Mouse (Mus musculus): ENCODE results near the gene Pdzd7. TPM values are rescaled to one million over a fixed set of nuclear protein-coding genes. Genes with fewer than 3 reads are reported as not detected.

Gene Pdzd7
- polyA plus RNA-seq, 1 experiment from 2014 or later = 0.33 TPM

- Histone ChIP-seq H3K4me1 (replicated peaks; ENCODE audit: control insufficient read depth, insufficient read depth, low read length) (peaks cover 23% of the 10 kb centered on the region), H3K9ac (ENCODE audit: low read length) (no peak overlapping the region), H3K36me3 (ENCODE audit: control insufficient read depth, insufficient read depth, low read length) (no peaks in the 10 kb centered on the region), H3K4me2 (ENCODE audit: low read depth, low read length) (no peak overlapping the region), H3K27me3 (ENCODE audit: control insufficient read depth, insufficient read depth, low read depth, low read length) (no peaks in the 10 kb centered on the region), H3K9me3 (ENCODE audit: control insufficient read depth, low read length) (no peaks in the 10 kb centered on the region), H3K4me3 (ENCODE audit: low read length) (no peak overlapping the region), H3K27ac (ENCODE audit: low read length) (no peak overlapping the region)
- no peak for ATAC-seq (ENCODE audit: low read depth)
- 53% methylated on average over 7 of the region's 7 CpGs for WGBS
Observed at GRCm38 (mm10) chr19:44992712-44993111, 52.8 kb downstream of the Pdzd7 start.

DNA sequence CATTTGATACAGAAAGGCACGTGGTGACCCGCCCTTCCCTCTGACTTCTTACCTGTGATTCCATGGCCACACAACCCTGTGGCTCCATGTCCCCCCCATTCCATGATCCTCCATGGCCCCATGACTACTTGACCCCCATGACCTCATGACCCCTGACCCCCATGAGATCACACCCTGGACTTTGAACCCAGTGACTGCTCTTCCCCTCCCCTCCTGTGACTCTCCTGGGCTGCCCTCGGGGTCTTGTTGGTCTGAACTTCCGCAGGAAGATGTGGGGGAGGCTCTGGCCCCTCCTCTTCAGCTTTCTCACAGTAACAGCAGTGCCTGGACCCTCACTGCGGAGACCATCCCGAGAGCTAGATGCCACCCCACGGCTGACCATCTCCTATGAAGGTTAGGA is 53.3 kb downstream of the Pdzd7 start:
- Histone ChIP-seq H3K27ac (ENCODE audit: low read length) (no peak overlapping the region), H3K4me1 (replicated peaks; ENCODE audit: control insufficient read depth, insufficient read depth, low read length) (peaks cover 23% of the 10 kb centered on the region), H3K9ac (ENCODE audit: low read length) (no peak overlapping the region), H3K4me3 (ENCODE audit: low read length) (no peak overlapping the region), H3K27me3 (ENCODE audit: control insufficient read depth, insufficient read depth, low read depth, low read length) (no peaks in the 10 kb centered on the region), H3K9me3 (ENCODE audit: control insufficient read depth, low read length) (no peaks in the 10 kb centered on the region), H3K36me3 (ENCODE audit: control insufficient read depth, insufficient read depth, low read length) (no peaks in the 10 kb centered on the region), H3K4me2 (ENCODE audit: low read depth, low read length) (no peak overlapping the region)
- ATAC-seq (ENCODE audit: low read depth) = no peak
- 44% methylated on average over 7 of the region's 7 CpGs for WGBS

GRCm38 (mm10) chr19:44991031-44991430 is 54.5 kb downstream of the Pdzd7 start:
- H3K36me3 ChIP-seq (ENCODE audit: control insufficient read depth, insufficient read depth, low read length) = no peaks in the 10 kb centered on the region
- H3K4me2 ChIP-seq (ENCODE audit: low read depth, low read length) = no peak overlapping the region
- H3K4me3 ChIP-seq (ENCODE audit: low read length) = no peak overlapping the region
- WGBS = 53% methylated on average over 8 of the region's 8 CpGs
- H3K9ac ChIP-seq (ENCODE audit: low read length) = no peak overlapping the region
- H3K27ac ChIP-seq (ENCODE audit: low read length) = no peak overlapping the region
- no peaks in the 10 kb centered on the region for H3K9me3 ChIP-seq (ENCODE audit: control insufficient read depth, low read length)
- ATAC-seq (ENCODE audit: low read depth) = 0 out of 2 replicates have a peak, but pooled peaks have one; percentile 5
- peaks cover 23% of the 10 kb centered on the region for H3K4me1 ChIP-seq (replicated peaks; ENCODE audit: control insufficient read depth, insufficient read depth, low read length)
- no peaks in the 10 kb centered on the region for H3K27me3 ChIP-seq (ENCODE audit: control insufficient read depth, insufficient read depth, low read depth, low read length)

DNA sequence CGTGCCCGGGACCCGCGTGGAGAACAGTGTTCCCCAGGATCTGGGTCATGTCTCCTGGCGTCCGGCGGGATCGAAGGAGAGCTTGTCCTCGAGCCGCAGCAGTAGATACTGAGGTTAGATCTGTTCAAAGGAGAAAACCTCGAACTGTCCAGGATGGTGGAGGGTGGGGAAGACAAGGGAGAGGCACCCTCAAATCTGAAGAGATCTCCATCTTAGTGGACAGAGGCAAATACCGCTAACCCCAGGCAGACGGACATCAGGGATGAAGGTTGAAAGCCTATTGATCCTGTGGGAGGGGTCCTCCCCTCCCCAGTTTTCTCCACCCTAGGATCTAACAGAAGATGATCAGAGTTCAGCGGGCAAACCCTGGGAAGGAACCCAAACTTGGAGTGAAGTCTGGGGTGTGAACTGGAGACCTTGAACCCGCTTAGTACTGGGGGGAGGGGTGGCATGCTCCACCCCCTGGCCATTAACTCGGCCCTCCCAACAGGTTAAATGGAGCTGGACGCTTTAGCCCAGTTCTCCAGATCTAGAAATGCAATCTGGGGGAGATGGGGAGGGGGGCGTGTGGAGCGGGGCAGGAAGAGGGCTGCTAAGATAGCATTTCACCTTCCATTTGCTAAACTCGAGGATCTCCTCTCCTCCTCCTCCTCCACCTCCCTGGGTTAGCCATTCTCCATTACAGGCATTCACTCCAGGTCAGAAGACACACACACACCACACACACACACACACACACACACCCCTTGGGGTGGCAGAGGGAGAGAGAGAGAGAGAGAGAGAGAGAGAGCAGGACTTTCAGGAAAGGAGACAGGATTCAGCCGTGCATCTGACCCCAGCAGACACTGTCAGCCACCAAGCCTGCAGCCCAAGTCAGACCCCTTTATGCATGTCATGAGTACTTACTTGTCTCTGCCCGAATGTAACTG is 55.7 kb downstream of the Pdzd7 start:
- H3K36me3 ChIP-seq (ENCODE audit: control insufficient read depth, insufficient read depth, low read length) = no peaks in the 10 kb centered on the region
- 8% methylated on average over 22 of the region's 22 CpGs for WGBS
- peak overlapping the region; percentile 69 for H3K4me3 ChIP-seq (ENCODE audit: low read length)
- ATAC-seq (ENCODE audit: low read depth) = 0 out of 2 replicates have a peak, but pooled peaks have one; percentile 20
- peak overlapping the region; percentile 100 for H3K4me2 ChIP-seq (ENCODE audit: low read depth, low read length)
- H3K27me3 ChIP-seq (ENCODE audit: control insufficient read depth, insufficient read depth, low read depth, low read length) = no peaks in the 10 kb centered on the region
- H3K4me1 ChIP-seq (replicated peaks; ENCODE audit: control insufficient read depth, insufficient read depth, low read length) = peaks cover 23% of the 10 kb centered on the region
- no peak overlapping the region for H3K27ac ChIP-seq (ENCODE audit: low read length)
- peak overlapping the region; percentile 77 for H3K9ac ChIP-seq (ENCODE audit: low read length)
- H3K9me3 ChIP-seq (ENCODE audit: control insufficient read depth, low read length) = no peaks in the 10 kb centered on the region

- ATAC-seq (ENCODE audit: low read depth) = peak; percentile 75
- Histone ChIP-seq H3K4me3 (ENCODE audit: low read length) (peak within 1 kb of the TSS; percentile 69), H3K9ac (ENCODE audit: low read length) (peak within 1 kb of the TSS; percentile 77), H3K27me3 (ENCODE audit: control insufficient read depth, insufficient read depth, low read depth, low read length) (no peaks in the 10 kb centered on the region), H3K4me2 (ENCODE audit: low read depth, low read length) (peak within 1 kb of the TSS; percentile 100), H3K27ac (ENCODE audit: low read length) (no peak within 1 kb of the TSS), H3K9me3 (ENCODE audit: control insufficient read depth, low read length) (no peaks in the 10 kb centered on the region), H3K36me3 (ENCODE audit: control insufficient read depth, insufficient read depth, low read length) (no peaks in the 10 kb centered on the region), H3K4me1 (replicated peaks; ENCODE audit: control insufficient read depth, insufficient read depth, low read length) (peaks cover 23% of the 10 kb centered on the region)
- under 1% methylated on average over 41 of the region's 58 CpGs for WGBS
Observed at GRCm38 (mm10) chr19:44988831-44989566, 56.5 kb downstream of the Pdzd7 start, which contains the start of gene Sema4g. Sema4g (plus strand) TSS chr19:44989101.

- Histone ChIP-seq H3K9ac (ENCODE audit: low read length) (peak overlapping the region; percentile 77; the same call in 1 of the 2 replicates), H3K4me1 (replicated peaks; ENCODE audit: control insufficient read depth, insufficient read depth, low read length) (peaks cover 23% of the 10 kb centered on the region), H3K4me3 (ENCODE audit: low read length) (peak overlapping the region; percentile 69), H3K27ac (ENCODE audit: low read length) (no peak overlapping the region), H3K9me3 (ENCODE audit: control insufficient read depth, low read length) (no peaks in the 10 kb centered on the region), H3K4me2 (ENCODE audit: low read depth, low read length) (peak overlapping the region; percentile 100), H3K36me3 (ENCODE audit: control insufficient read depth, insufficient read depth, low read length) (no peaks in the 10 kb centered on the region), H3K27me3 (ENCODE audit: control insufficient read depth, insufficient read depth, low read depth, low read length) (no peaks in the 10 kb centered on the region)
- 22% methylated on average over 9 of the region's 9 CpGs for WGBS
- ATAC-seq (ENCODE audit: low read depth) = no peak
Observed at GRCm38 (mm10) chr19:44988321-44988720, 57.2 kb downstream of the Pdzd7 start.

GRCm38 (mm10) chr19:44987851-44988250 is 57.7 kb downstream of the Pdzd7 start:
- no peaks in the 10 kb centered on the region for H3K36me3 ChIP-seq (ENCODE audit: control insufficient read depth, insufficient read depth, low read length)
- ATAC-seq (ENCODE audit: low read depth) = no peak
- no peak overlapping the region for H3K4me2 ChIP-seq (ENCODE audit: low read depth, low read length)
- no peak overlapping the region for H3K27ac ChIP-seq (ENCODE audit: low read length)
- H3K4me3 ChIP-seq (ENCODE audit: low read length) = no peak overlapping the region
- no peaks in the 10 kb centered on the region for H3K27me3 ChIP-seq (ENCODE audit: control insufficient read depth, insufficient read depth, low read depth, low read length)
- peaks cover 23% of the 10 kb centered on the region for H3K4me1 ChIP-seq (replicated peaks; ENCODE audit: control insufficient read depth, insufficient read depth, low read length)
- H3K9me3 ChIP-seq (ENCODE audit: control insufficient read depth, low read length) = no peaks in the 10 kb centered on the region
- 49% methylated on average over 6 of the region's 6 CpGs for WGBS
- no peak overlapping the region for H3K9ac ChIP-seq (ENCODE audit: low read length)

- no peak overlapping the region for H3K27ac ChIP-seq (ENCODE audit: low read length)
- no peak overlapping the region for H3K4me2 ChIP-seq (ENCODE audit: low read depth, low read length)
- WGBS = 63% methylated on average over 6 of the region's 6 CpGs
- no peak overlapping the region for H3K9ac ChIP-seq (ENCODE audit: low read length)
- peaks cover under 1% of the 10 kb centered on the region; the same call in 1 of the 2 replicates for H3K36me3 ChIP-seq (ENCODE audit: control insufficient read depth, insufficient read depth, low read length)
- no peaks in the 10 kb centered on the region for H3K27me3 ChIP-seq (ENCODE audit: control insufficient read depth, insufficient read depth, low read depth, low read length)
- no peak overlapping the region for H3K4me3 ChIP-seq (ENCODE audit: low read length)
- H3K4me1 ChIP-seq (replicated peaks; ENCODE audit: control insufficient read depth, insufficient read depth, low read length) = peaks cover 18% of the 10 kb centered on the region
- no peaks in the 10 kb centered on the region for H3K9me3 ChIP-seq (ENCODE audit: control insufficient read depth, low read length)
- ATAC-seq (ENCODE audit: low read depth) = no peak
Observed at GRCm38 (mm10) chr19:44987004-44987403, 58.5 kb downstream of the Pdzd7 start.

Measured in lung, embryonic 16.5 days (tissue).